Mouse (Mus musculus) hindbrain, embryonic 13.5 days (tissue): ENCODE data around the gene Man1a2. TPM values are rescaled to one million over a fixed set of nuclear protein-coding genes. Genes with fewer than 3 reads are reported as not detected.

Source experiments
- ATAC-seq: fragments of 200-750 bp; cut with Nextera tagmentation; 2 replicates; pipeline ENCODE4 v1.8.0; 2017; ENCODE audit warnings: moderate TSS enrichment; ENCODE audit not compliant: low FRiP score
- H3K27ac ChIP-seq: fragments of 300-500 bp; sonication (generic); 2 replicates; pipeline ENCODE4 v1.5.1; 2015; ENCODE audit warnings: inconsistent platforms, mild to moderate bottlenecking, moderate library complexity
- H3K27me3 ChIP-seq: fragments of 300-500 bp; sonication (generic); 2 replicates; pipeline ENCODE4 v1.6.1; 2015; ENCODE audit warnings: mild to moderate bottlenecking, inconsistent platforms
- H3K36me3 ChIP-seq: fragments of 300-500 bp; sonication (generic); 2 replicates; pipeline ENCODE4 v1.6.1; 2015; ENCODE audit warnings: mild to moderate bottlenecking, inconsistent platforms
- H3K4me1 ChIP-seq: fragments of 300-500 bp; sonication (generic); replicated peaks from 2 replicates; pipeline ENCODE4 v1.6.1; 2015; ENCODE audit warnings: inconsistent platforms
- H3K4me2 ChIP-seq: fragments of 300-500 bp; sonication (generic); 2 replicates; pipeline ENCODE4 v1.6.1; 2015; ENCODE audit warnings: inconsistent platforms, mild to moderate bottlenecking, moderate library complexity
- H3K4me3 ChIP-seq: fragments of 300-500 bp; sonication (generic); 2 replicates; pipeline ENCODE4 v1.5.1; 2015; ENCODE audit warnings: mild to moderate bottlenecking, inconsistent platforms
- H3K9ac ChIP-seq: fragments of 300-500 bp; sonication (generic); 2 replicates; pipeline ENCODE4 v1.6.1; 2015; ENCODE audit warnings: mild to moderate bottlenecking, inconsistent platforms
- H3K9me3 ChIP-seq: fragments of 300-500 bp; sonication (generic); 2 replicates; pipeline ENCODE4 v1.6.1; 2016; ENCODE audit warnings: inconsistent platforms
- WGBS: fragments of 180-500 bp; shearing (Covaris S2); methylation state at CpG from one replicate; pipeline ENCODE4 v1.1.7; 2015; 5-methylcytosine and 5-hydroxymethylcytosine counted together
- polyA plus RNA-seq: library from polyadenylated mRNA; unstranded; fragments of >200 nt; fragmentation: Nextera tagmentation; extraction: Ambion mirVana; gene quantifications from 2 replicates; pipeline ENCODE4 v1.2.1, GENCODE M21; 2015

The Man1a2 gene
- polyA plus RNA-seq, 1 experiment from 2014 or later = 44.6 TPM

DNA sequence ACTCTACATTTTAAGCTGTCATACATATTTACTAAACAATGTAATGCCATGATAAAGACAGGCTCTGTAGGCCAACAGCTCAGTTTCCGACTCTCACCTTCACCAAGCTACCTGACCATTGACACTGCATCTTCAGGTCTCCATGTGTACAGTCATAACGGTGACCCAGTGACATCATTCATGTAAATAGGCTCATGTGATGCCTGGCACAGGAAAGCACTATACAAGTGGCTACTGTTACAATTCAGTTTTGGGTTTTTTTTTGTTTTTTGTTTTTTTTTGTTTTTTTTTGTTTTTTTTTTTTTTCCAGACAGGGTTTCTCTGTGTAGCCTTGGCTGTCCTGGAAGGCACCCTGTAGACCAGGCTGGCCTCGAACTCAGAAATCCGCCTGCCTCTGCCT is 94.2 kb downstream of the Man1a2 start:
- no peak for ATAC-seq
- Histone ChIP-seq H3K27ac (no peak overlapping the region), H3K4me1 (no peaks in the 10 kb centered on the region), H3K4me2 (no peak overlapping the region), H3K9me3 (no peaks in the 10 kb centered on the region), H3K4me3 (no peak overlapping the region), H3K36me3 (peaks cover 3% of the 10 kb centered on the region), H3K27me3 (no peaks in the 10 kb centered on the region), H3K9ac (no peak overlapping the region)
- 97% methylated on average over 4 of the region's 4 CpGs for WGBS

DNA sequence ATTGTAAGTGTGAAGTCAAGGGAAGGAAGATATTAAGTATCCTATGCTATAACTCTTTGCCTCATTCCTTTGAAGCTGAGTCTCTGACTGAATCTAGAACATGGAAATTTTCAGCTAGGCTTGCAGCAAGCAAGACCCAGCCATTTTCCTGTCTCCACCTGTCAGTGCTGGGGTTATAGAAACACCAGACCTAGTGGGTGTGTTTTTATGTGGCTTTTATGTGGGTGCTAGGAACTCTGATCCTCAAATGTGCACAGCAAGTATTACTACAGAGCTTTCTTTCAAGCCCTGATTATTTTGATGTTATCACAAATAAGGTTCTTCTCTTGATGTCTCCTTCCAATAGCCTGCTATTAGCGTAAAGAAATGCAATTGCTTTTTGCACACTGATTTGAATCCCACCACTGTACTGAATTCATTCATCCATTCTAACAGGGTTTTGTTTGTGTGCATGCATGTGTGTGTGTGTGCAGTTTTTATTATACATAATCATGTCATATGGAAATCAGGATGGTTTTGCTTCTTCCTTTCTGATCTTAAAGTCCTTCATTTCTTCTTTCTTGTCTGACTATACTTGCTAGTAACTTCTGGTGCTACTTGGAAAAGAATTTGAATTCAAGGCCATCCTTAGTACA is 102.5 kb downstream of the Man1a2 start:
- Histone ChIP-seq H3K4me2 (no peak overlapping the region), H3K4me1 (no peaks in the 10 kb centered on the region), H3K36me3 (peaks cover 7% of the 10 kb centered on the region), H3K9ac (no peak overlapping the region), H3K9me3 (no peaks in the 10 kb centered on the region), H3K27me3 (no peaks in the 10 kb centered on the region), H3K4me3 (no peak overlapping the region), H3K27ac (no peak overlapping the region)
- ATAC-seq = no peak
- WGBS = 86% methylated on average over 1 of the region's 1 CpGs

DNA sequence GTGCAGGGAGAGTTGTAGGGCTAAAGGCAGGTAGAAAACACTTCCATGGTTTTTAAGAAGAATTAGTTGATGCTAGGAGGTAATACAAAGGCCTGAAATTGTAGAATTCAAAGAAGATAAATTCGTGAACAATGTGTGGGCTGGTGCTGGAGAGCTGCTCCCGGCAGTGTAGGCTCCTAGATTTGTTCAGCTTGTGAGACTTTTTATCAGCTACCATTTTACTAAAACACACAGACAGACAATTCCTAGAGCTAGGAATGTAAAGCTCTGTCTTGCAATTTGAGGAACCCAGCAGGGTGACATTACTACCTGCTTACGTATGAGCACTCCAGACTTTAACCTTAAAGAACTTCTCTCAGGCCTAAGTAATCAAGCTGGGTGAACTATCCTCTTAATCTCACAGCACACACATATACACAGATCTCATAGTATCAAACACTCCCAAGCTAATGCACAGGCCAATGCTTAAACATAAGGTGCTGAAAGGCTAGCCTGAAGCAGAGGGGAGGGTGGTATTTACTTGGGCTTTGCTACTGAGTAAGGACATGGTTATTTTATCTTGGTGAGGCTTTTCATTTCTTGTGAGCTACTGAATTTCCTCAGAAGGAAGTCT is 112.6 kb downstream of the Man1a2 start:
- Histone ChIP-seq H3K9ac (no peak overlapping the region), H3K27ac (no peak overlapping the region), H3K9me3 (no peaks in the 10 kb centered on the region), H3K4me2 (no peak overlapping the region), H3K27me3 (no peaks in the 10 kb centered on the region), H3K4me1 (no peaks in the 10 kb centered on the region), H3K36me3 (peaks cover 10% of the 10 kb centered on the region), H3K4me3 (no peak overlapping the region)
- ATAC-seq = no peak
- WGBS = 83% methylated on average over 3 of the region's 3 CpGs

DNA sequence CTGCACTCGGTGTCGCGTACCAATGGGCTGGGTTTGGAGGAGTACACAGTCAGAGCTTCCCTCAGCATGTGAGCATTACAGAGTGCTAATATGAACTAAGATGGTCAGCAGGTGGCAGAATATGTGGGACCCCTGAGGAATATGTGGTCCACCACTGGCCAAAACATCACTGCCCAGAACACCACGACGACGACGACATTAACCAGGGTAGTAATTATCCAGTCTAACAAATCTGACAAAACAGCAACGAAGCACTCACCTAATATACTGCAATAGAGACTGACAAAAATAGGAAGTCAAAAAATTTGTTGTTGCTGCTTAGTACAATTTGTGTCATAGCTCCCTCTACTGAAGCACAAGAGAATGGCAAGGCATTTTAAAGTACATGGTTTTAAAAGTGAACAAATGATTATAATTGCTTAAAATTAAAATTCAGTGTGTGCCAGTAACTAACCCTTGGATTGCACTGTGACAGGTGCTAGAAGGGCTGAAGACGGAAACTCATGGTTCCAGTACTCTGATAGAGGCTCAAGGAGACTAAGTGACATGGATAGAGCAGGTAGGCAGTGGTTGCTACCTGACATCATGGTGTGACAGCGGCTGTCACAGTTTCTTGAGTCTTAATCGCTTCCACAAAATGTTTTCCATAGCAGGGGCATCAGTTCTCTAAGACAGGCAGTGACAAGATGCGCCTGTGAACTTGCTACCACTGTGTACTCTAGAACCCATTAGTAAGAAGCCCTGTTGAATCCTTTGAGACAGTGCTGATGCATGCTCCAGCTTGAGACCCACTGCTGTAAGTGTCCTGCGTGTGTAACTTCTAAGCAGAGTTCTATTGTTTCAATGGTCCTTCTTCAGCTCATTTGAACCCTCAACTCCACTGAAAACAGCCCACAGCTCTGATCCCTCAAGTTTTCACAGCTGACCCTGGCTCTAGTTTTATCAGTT is 116.6 kb downstream of the Man1a2 start:
- H3K36me3 ChIP-seq = peaks cover 14% of the 10 kb centered on the region; the same call in 1 of the 2 replicates
- no peaks in the 10 kb centered on the region for H3K9me3 ChIP-seq
- H3K4me1 ChIP-seq = no peaks in the 10 kb centered on the region
- 0 out of 2 replicates have a peak, but pooled peaks have one; percentile 32 for ATAC-seq
- no peak overlapping the region for H3K4me3 ChIP-seq
- no peak overlapping the region for H3K27ac ChIP-seq
- H3K27me3 ChIP-seq = no peaks in the 10 kb centered on the region
- WGBS = 88% methylated on average over 13 of the region's 13 CpGs
- no peak overlapping the region for H3K9ac ChIP-seq
- no peak overlapping the region for H3K4me2 ChIP-seq

DNA sequence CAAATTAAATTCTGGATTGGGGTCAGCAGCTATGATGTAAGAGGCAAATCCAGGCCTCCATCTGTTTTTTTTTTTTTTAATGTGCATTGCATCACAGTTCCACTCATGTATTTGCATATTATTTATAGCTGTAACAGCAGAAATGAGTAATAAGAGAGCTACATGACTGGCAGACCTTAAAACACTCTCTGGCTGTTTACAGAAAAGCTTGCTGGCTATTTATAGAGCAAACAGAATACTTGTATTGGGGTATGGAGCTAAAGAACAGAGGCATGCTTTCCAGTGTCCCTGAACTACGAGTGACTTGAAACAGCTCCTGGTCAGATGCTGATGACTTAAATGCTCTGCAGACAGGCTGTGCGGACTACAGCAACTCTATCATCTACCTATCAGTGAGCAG is 121.7 kb downstream of the Man1a2 start:
- no peak for ATAC-seq
- Histone ChIP-seq H3K9me3 (no peaks in the 10 kb centered on the region), H3K4me3 (no peak overlapping the region), H3K36me3 (peaks cover 21% of the 10 kb centered on the region), H3K4me1 (no peaks in the 10 kb centered on the region), H3K27me3 (no peaks in the 10 kb centered on the region), H3K4me2 (no peak overlapping the region), H3K27ac (no peak overlapping the region), H3K9ac (no peak overlapping the region)
- 85% methylated on average over 2 of the region's 2 CpGs for WGBS

DNA sequence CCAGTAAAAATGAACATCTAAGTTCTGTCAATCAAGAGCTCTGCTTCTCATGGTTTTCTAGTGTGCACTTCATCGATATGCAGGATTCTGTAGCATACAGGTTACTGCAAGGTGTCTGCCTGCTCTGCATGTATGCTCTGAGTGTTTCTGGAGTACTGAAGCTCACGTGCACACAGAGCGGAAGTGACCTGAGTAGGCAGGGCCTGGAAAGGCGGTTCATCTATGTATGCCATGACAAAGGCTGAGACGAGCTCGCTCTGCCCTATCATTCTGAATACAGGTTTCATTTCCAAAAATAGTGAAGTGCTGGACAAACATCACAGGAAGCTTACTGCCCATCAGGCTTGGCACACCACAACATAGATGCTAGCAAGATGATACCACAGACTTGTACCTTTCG is 122.8 kb downstream of the Man1a2 start:
- no peak for ATAC-seq

DNA sequence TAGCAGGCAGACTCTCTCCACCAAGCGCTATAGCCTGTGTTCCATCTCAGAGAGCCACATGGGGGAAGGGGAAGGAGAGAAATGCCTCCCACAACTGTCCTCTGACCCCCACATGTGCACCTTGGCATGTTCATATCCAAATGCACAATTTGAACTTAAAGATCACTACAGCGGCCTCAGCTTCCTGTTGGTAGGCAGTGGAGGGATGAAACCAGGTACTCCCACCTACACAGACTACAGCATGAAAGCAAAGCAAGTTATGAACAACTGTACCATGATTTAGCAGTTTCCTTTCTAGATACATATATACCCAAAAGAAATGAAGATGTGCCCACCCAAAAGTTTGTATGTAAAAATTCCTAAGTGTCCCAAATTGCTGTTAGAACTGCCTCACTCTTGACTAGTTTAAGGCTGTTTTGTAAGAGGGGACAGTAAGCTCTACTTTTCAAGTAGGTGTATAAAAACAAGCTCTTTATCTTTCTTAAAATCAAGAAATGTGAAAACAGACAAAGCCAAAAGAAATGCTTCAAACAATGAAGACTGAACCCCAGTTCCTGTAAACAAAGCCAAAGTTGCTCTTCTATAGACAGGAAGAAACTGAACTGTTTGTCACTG is 123.6 kb downstream of the Man1a2 start:
- 97% methylated on average over 2 of the region's 2 CpGs for WGBS
- H3K9ac ChIP-seq = no peak overlapping the region
- no peaks in the 10 kb centered on the region for H3K9me3 ChIP-seq
- no peak overlapping the region for H3K4me3 ChIP-seq
- H3K4me1 ChIP-seq = no peaks in the 10 kb centered on the region
- peaks cover 16% of the 10 kb centered on the region for H3K36me3 ChIP-seq
- ATAC-seq = no peak
- no peaks in the 10 kb centered on the region for H3K27me3 ChIP-seq
- H3K27ac ChIP-seq = no peak overlapping the region
- H3K4me2 ChIP-seq = no peak overlapping the region

More for the DNA sequence above, 122.8 kb downstream of the Man1a2 start:
- Histone ChIP-seq H3K36me3 (peaks cover 19% of the 10 kb centered on the region), H3K27me3 (no peaks in the 10 kb centered on the region), H3K4me1 (no peaks in the 10 kb centered on the region), H3K4me3 (no peak overlapping the region), H3K4me2 (no peak overlapping the region), H3K9me3 (no peaks in the 10 kb centered on the region), H3K27ac (no peak overlapping the region), H3K9ac (no peak overlapping the region)
- WGBS = 93% methylated on average over 7 of the region's 7 CpGs

DNA sequence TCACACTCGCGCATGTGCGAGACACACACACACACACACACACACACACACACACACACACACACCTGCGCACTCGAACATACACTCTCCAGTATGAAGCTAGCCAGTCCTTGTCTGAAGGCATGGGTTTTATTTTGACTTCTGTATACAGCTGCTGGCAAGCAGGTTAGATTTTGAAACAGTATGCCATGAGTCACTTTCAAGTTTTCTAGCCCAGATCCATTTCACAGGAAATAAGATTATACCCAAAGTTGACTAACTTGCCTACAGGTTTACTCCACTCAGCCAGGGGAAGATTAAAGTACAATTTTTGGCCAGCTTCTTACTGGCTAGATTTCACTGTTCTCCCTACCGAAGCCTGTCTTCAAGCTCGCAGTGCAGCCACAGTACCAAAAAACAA is 125.9 kb downstream of the Man1a2 start:
- no peaks in the 10 kb centered on the region for H3K9me3 ChIP-seq
- no peak overlapping the region for H3K9ac ChIP-seq
- no peak overlapping the region for H3K27ac ChIP-seq
- peaks cover 8% of the 10 kb centered on the region for H3K36me3 ChIP-seq
- ATAC-seq = no peak
- no peak overlapping the region for H3K4me2 ChIP-seq
- H3K27me3 ChIP-seq = no peaks in the 10 kb centered on the region
- no peak overlapping the region for H3K4me3 ChIP-seq
- over 99% methylated on average over 7 of the region's 7 CpGs for WGBS
- H3K4me1 ChIP-seq = no peaks in the 10 kb centered on the region

DNA sequence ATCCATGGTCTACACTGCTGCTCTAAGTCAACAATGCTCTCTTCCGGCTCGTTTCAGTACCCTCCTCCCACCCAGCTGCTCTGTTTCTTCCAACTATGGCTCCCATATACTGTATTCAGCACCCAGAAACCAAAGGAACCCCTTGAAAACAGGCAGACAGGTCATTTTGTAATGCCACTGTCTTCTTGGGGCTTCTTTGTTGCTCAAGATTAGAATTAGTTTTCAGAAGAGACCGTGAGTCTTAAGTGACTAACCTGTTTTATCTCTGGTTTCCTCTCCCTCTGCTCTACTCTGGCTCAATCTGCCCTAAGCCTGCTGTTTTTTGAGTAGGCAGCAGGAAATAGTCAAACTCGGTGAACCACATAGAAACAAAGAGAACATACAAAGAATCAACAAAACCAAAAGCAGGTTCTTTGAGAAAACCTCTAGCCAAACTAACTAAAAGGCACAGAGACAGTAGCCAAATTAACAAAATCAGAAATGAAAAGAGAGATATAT is 127.0 kb downstream of the Man1a2 start:
- H3K9ac ChIP-seq = no peak overlapping the region
- H3K36me3 ChIP-seq = peaks cover 7% of the 10 kb centered on the region
- no peaks in the 10 kb centered on the region for H3K27me3 ChIP-seq
- no peak overlapping the region for H3K4me2 ChIP-seq
- no peaks in the 10 kb centered on the region for H3K4me1 ChIP-seq
- WGBS = 85% methylated on average over 4 of the region's 4 CpGs
- ATAC-seq = no peak
- H3K27ac ChIP-seq = no peak overlapping the region
- no peaks in the 10 kb centered on the region for H3K9me3 ChIP-seq
- H3K4me3 ChIP-seq = no peak overlapping the region

DNA sequence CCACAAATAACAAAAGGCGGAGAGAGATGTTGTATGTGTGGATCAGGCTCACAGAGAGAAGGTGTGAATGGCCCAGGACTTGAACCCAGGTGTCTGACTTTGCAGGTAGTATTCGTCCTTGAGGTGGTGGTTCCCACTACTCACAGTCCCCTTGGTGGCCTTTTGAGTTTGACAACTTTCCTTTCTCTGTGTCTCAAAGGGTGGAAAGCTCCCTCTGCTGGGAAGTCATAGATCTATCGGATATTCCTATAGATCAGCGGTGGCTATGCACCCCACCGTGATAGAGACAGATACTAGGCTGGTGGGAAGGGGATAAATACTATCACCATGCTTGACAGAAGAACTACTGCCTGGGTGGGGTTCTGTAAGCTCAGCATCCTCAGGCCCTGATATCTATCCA is 130.5 kb downstream of the Man1a2 start:
- H3K4me3 ChIP-seq = no peak overlapping the region
- H3K4me2 ChIP-seq = no peak overlapping the region
- H3K9me3 ChIP-seq = no peaks in the 10 kb centered on the region
- no peaks in the 10 kb centered on the region for H3K4me1 ChIP-seq
- H3K27me3 ChIP-seq = no peaks in the 10 kb centered on the region
- H3K9ac ChIP-seq = no peak overlapping the region
- WGBS = 44% methylated on average over 5 of the region's 5 CpGs
- no peaks in the 10 kb centered on the region for H3K36me3 ChIP-seq
- ATAC-seq = no peak
- H3K27ac ChIP-seq = no peak overlapping the region

DNA sequence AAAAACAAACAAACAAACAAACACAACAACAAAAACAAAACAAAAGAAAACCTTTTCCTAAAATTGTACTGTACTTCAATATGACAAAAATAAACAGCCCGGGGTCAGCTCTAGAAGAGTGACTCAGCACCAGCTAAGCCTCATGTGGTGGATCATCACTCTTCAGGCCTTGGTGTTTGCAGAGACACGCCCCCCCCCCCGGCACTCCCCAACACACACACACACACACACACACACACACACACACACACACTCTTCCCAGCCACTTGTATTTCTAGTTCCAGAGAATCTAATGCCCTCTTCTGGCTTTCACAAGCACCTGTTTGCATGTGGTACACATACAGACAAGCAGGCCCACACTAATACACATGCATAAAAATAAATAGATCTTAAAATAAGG is 133.1 kb downstream of the Man1a2 start:
- Histone ChIP-seq H3K4me3 (no peak overlapping the region), H3K4me1 (no peaks in the 10 kb centered on the region), H3K9ac (no peak overlapping the region), H3K9me3 (no peaks in the 10 kb centered on the region), H3K4me2 (no peak overlapping the region), H3K27me3 (no peaks in the 10 kb centered on the region), H3K27ac (no peak overlapping the region), H3K36me3 (no peaks in the 10 kb centered on the region)
- 90% methylated on average over 3 of the region's 3 CpGs for WGBS
- no peak for ATAC-seq

DNA sequence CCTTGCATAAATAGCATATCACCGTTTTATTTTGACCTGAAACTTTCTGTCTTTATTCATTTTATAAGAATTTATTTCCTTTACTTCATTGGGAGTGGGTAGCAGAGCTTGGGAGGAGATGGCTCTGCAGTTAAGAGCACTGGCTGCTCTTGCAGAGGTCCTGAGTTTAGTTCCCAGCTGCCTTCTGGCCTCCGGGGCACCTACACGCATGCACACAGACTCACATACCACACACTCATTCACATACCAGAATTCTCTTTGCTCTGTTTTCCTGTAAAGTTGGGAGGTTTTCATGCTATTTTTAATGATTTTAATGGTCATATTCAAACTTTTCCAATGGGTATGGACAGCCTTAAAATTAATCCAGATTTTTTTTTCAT is 137.4 kb downstream of the Man1a2 start:
- H3K9ac ChIP-seq = no peak overlapping the region
- H3K27me3 ChIP-seq = no peaks in the 10 kb centered on the region
- H3K9me3 ChIP-seq = no peaks in the 10 kb centered on the region
- no peaks in the 10 kb centered on the region for H3K4me1 ChIP-seq
- 82% methylated on average over 3 of the region's 3 CpGs for WGBS
- no peaks in the 10 kb centered on the region for H3K36me3 ChIP-seq
- H3K27ac ChIP-seq = no peak overlapping the region
- no peak overlapping the region for H3K4me3 ChIP-seq
- ATAC-seq = no peak
- no peak overlapping the region for H3K4me2 ChIP-seq
